Mouse (Mus musculus): ENCODE measurements around the gene Slc16a13. TPM values are rescaled to one million over a fixed set of nuclear protein-coding genes. Genes with fewer than 3 reads are reported as not detected.

The Slc16a13 gene
- polyA plus RNA-seq, 1 experiment from 2014 or later, result 4.8 TPM

DNA sequence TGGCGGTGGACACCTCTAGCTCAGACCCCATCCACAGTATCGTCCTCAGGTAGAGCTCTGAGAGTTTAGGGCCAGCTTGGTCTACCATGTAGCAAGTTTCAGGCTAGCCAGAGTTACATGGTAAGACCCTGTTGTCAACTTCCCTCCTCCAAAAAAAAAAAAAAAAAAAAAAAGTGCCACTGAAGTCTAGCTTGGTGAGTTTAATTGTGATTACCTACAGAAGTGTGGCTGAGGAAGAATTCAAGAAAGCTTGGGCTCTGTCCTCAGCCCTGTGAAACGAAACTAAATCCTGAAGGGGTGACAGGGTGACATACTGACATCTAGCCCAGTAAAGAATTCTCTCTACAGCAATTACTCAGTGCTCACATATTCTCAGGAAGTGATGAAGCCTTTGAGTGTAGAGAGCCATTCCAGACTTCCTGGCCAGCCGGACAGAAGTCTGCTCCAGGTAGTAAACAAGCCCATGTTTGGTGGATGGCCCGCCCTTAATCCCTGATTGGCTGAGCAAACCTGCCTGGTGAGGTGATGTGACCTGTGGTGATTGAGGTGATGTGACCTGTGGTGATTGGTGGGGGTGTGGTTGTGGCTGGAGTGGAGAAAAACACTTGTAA, 12.0 kb downstream of the Slc16a13 start:
- no peak overlapping the region for H3K27ac ChIP-seq
- H3K4me3 ChIP-seq (replicated peaks), result no peak overlapping the region
- H3K4me1 ChIP-seq (replicated peaks), result peaks cover 3% of the 10 kb centered on the region
- ATAC-seq (ENCODE audit: low read depth), result no peak
- peaks cover 33% of the 10 kb centered on the region for H3K27me3 ChIP-seq
- DNase-seq, result no peak
- no peaks in the 10 kb centered on the region for H3K36me3 ChIP-seq
- 56% methylated on average over 5 of the region's 5 CpGs for WGBS (ENCODE audit: insufficient replicate concordance)
- H3K4me2 ChIP-seq, result no peak overlapping the region
- no peak overlapping the region for H3K9ac ChIP-seq
- no peaks in the 10 kb centered on the region for H3K9me3 ChIP-seq (replicated peaks)

DNA sequence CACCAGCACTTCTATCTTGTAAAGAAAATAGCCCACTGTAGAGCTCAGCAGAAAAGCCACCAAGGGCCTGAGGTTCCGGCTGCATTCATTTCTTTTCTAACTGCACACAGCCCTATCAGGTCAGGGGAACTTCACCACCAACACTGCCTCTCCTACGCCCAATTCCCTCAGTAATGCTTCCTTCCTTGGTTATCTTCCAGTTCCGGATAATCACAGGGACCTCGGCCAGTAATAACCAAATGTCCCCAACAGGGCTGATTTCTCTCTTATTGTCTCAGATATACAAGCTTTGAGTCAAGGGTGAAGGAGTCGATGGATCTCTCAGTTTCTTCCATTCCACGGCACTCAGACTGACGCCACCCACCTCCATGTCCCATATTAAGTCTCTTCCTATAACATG, 13.6 kb downstream of the Slc16a13 start:
- H3K36me3 ChIP-seq, result no peaks in the 10 kb centered on the region
- ATAC-seq (ENCODE audit: low read depth) (no peak), DNase-seq (no peak)

DNA sequence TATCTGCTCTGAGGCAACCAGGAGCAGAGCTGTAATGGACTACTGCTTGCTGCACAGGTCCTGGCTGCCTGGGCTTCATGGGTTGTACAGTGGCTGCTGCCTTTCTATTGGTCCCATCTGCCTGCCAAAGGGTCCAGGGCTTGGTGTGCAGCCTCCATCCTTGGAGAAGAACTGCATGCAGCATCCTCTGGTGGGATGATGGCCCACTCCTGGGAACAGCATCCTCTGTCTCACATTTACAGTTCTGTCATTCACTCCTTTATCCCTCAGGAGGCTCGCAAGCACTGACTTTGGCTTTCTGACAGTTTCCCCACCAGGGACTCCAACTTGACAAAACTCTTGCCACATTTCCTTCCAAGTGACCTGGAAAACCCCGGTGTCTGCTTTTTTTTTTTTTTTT, 14.1 kb downstream of the Slc16a13 start:
- H3K4me2 ChIP-seq, result no peak overlapping the region
- no peak overlapping the region for H3K4me3 ChIP-seq (replicated peaks)
- ATAC-seq (ENCODE audit: low read depth) (no peak), DNase-seq (no peak)
- no peak overlapping the region for H3K27ac ChIP-seq
- peaks cover 12% of the 10 kb centered on the region; the same call in 1 of the 2 replicates for H3K27me3 ChIP-seq
- H3K4me1 ChIP-seq (replicated peaks), result no peaks in the 10 kb centered on the region
- no peaks in the 10 kb centered on the region for H3K9me3 ChIP-seq (replicated peaks)
- no peak overlapping the region for H3K9ac ChIP-seq
- WGBS (ENCODE audit: insufficient replicate concordance), result 52% methylated on average over 2 of the region's 2 CpGs
- no peaks in the 10 kb centered on the region for H3K36me3 ChIP-seq

More for the DNA sequence above, 13.6 kb downstream of the Slc16a13 start:
- H3K9ac ChIP-seq, result no peak overlapping the region
- H3K4me1 ChIP-seq (replicated peaks), result no peaks in the 10 kb centered on the region
- H3K27me3 ChIP-seq, result peaks cover 17% of the 10 kb centered on the region
- H3K4me3 ChIP-seq (replicated peaks), result no peak overlapping the region
- H3K27ac ChIP-seq, result no peak overlapping the region
- no peaks in the 10 kb centered on the region for H3K9me3 ChIP-seq (replicated peaks)
- H3K4me2 ChIP-seq, result no peak overlapping the region
- WGBS (ENCODE audit: insufficient replicate concordance), result 57% methylated on average over 7 of the region's 7 CpGs

DNA sequence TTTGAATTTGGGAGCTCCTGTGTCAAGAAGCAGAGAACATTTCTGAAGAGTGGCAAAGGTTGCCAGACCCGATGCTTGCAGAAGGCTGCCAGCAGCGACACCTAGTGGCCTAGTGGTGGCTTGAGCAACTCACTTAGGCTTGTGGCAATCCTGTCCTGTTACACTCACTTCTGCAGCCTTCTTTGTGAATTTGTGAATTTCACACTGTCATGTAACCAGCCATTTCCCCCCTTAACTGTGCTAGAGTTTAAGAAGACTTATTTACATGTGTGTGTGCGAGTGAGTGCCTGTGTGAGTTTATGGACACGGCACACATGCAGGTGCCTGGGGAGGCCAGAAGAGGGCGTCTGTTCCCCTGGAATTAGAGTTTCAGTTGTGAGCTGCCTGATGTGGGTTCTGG, 19.2 kb downstream of the Slc16a13 start:
- H3K36me3 ChIP-seq, result no peaks in the 10 kb centered on the region
- H3K4me3 ChIP-seq (replicated peaks), result no peak overlapping the region
- H3K27ac ChIP-seq, result no peak overlapping the region
- no peak overlapping the region for H3K9ac ChIP-seq
- DNase-seq, result peak; percentile 69
- 37% methylated on average over 5 of the region's 5 CpGs for WGBS (ENCODE audit: insufficient replicate concordance)
- H3K4me1 ChIP-seq (replicated peaks), result no peaks in the 10 kb centered on the region
- no peaks in the 10 kb centered on the region for H3K9me3 ChIP-seq (replicated peaks)
- no peak overlapping the region for H3K4me2 ChIP-seq
- H3K27me3 ChIP-seq, result peaks cover 8% of the 10 kb centered on the region; the same call in 1 of the 2 replicates
- no peak for ATAC-seq (ENCODE audit: low read depth)

DNA sequence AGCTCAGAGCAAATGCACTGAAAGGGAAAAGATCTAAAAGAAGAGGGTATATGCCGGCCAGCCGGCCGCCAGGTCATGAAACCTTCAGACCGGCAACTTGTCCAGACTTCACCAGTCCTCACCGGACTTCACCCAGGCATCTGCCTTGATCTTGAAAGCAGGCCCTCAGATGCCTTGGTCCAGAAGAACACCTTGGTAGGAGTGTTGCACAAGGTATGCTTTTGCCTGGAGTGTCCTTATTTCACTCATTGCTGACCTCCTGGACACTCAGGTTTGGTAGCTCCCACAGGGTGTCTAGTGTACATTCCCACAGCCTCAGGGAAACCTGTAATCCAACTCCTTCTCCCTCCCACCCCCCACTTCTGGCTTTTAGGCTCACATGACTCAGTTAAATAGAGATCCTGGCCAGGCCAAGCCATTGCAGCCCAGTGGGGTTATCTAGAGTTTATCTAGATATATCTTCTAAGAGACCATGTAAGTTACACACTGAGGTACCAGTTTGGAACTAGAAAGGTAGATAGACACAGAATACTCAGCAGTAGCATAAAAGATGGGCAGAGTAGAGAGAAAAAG, 20.7 kb downstream of the Slc16a13 start:
- ATAC-seq (ENCODE audit: low read depth) (no peak), DNase-seq (no peak)
- WGBS (ENCODE audit: insufficient replicate concordance), result 71% methylated on average over 5 of the region's 5 CpGs
- no peak overlapping the region for H3K9ac ChIP-seq
- no peaks in the 10 kb centered on the region for H3K36me3 ChIP-seq
- no peak overlapping the region for H3K27ac ChIP-seq
- no peak overlapping the region for H3K4me3 ChIP-seq (replicated peaks)
- peaks cover 8% of the 10 kb centered on the region; the same call in 1 of the 2 replicates for H3K27me3 ChIP-seq
- no peaks in the 10 kb centered on the region for H3K4me1 ChIP-seq (replicated peaks)
- no peak overlapping the region for H3K4me2 ChIP-seq
- no peaks in the 10 kb centered on the region for H3K9me3 ChIP-seq (replicated peaks)

DNA sequence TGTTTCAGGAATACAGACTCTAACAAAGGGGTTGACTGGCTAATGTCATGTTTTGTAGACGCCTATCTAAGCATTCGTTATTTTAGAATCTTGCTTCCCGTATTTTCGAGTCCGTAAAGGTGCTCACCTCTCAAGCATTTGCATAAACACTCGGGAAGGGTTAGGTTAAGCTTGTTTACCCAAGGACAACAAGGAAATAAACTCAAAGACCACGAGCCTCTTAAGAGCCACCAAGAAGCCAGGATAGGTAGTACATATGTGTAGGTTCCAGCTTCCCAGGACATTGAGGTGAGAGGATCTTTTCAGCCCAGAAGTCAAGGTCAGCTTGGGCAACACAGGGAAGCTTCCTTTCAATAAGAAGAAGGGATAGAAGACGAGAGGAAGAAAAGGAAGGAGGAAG, 21.8 kb downstream of the Slc16a13 start:
- Histone ChIP-seq H3K27me3 (peaks cover 8% of the 10 kb centered on the region; the same call in 1 of the 2 replicates), H3K9ac (no peak overlapping the region), H3K36me3 (no peaks in the 10 kb centered on the region), H3K9me3 (replicated peaks) (no peaks in the 10 kb centered on the region), H3K4me3 (replicated peaks) (no peak overlapping the region), H3K27ac (no peak overlapping the region), H3K4me2 (no peak overlapping the region), H3K4me1 (replicated peaks) (no peaks in the 10 kb centered on the region)
- ATAC-seq (ENCODE audit: low read depth) (no peak), DNase-seq (no peak)
- WGBS (ENCODE audit: insufficient replicate concordance), result 67% methylated on average over 8 of the region's 8 CpGs

DNA sequence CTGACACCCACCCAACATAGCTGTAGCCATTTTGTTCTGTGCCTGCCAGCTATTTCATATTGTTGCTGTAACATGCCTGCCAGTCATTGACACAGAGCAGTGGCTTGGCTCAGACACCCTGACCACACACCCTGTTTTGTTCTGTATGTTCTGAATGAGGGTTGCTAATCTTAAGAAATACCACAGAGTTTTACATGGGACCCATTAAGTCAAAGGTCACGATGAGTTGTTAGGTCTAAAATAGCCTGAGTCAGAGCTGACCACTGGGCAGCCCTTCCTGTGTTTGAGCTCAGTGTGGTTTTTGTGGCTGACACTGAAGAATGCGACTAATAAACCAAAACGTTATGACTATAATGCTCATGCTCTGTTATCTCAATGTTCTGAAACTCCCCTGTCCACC, 22.5 kb downstream of the Slc16a13 start:
- Histone ChIP-seq H3K36me3 (no peaks in the 10 kb centered on the region), H3K4me1 (replicated peaks) (no peaks in the 10 kb centered on the region), H3K27ac (no peak overlapping the region), H3K27me3 (peaks cover 8% of the 10 kb centered on the region; the same call in 1 of the 2 replicates), H3K4me3 (replicated peaks) (no peak overlapping the region), H3K9ac (no peak overlapping the region), H3K9me3 (replicated peaks) (no peaks in the 10 kb centered on the region), H3K4me2 (no peak overlapping the region)
- 32% methylated on average over 3 of the region's 3 CpGs for WGBS (ENCODE audit: insufficient replicate concordance)
- ATAC-seq (ENCODE audit: low read depth) (no peak), DNase-seq (no peak)

DNA sequence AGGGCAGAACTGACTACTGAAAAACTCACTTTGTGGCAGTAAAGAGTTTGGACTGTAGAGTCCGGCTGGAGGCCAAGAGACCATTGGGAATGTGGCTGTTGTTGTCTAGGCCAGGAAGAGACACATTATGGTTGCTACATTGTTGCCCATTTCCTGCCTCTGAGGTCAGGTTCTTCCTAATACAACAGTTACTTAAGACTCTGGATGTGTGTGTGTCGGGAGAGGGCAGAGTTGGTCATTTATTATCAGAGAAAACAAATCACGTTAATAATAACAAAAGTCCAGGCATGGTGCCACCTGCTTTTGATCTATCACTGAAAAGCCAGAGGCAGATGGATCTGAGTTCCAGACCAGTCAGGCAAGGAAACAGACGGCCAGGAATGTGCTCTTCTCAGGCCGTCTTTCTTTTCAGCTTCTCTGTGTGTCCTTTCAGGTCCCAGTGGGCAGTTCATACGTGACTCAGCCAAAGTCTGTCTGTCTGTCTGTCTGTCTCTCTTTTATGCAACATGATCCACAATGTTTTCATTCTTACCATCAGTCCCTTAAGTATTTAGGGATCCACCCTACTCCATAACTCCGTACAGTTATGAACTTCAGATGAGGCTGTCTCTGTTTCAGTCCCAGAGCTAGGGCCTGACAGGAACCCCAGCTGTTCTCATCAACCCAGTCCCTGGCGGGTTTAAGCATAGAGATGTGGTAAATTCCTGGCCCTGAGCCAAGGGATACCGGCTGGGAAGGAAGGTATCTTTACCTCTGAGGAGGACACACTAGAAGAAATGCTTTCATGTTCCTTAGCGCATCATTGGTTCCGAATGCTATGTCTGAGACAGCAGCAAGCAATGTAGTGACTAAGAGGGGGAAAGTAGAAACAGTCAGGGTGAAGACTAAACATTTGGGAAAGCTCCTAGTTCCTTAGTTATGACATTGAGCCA, 27.2 kb downstream of the Slc16a13 start:
- 57% methylated on average over 11 of the region's 11 CpGs for WGBS (ENCODE audit: insufficient replicate concordance)
- ATAC-seq (ENCODE audit: low read depth) (no peak), DNase-seq (no peak)
- Histone ChIP-seq H3K27me3 (no peaks in the 10 kb centered on the region), H3K9me3 (replicated peaks) (no peaks in the 10 kb centered on the region), H3K36me3 (no peaks in the 10 kb centered on the region), H3K27ac (no peak overlapping the region), H3K9ac (no peak overlapping the region), H3K4me1 (replicated peaks) (no peaks in the 10 kb centered on the region), H3K4me2 (no peak overlapping the region), H3K4me3 (replicated peaks) (no peak overlapping the region)

DNA sequence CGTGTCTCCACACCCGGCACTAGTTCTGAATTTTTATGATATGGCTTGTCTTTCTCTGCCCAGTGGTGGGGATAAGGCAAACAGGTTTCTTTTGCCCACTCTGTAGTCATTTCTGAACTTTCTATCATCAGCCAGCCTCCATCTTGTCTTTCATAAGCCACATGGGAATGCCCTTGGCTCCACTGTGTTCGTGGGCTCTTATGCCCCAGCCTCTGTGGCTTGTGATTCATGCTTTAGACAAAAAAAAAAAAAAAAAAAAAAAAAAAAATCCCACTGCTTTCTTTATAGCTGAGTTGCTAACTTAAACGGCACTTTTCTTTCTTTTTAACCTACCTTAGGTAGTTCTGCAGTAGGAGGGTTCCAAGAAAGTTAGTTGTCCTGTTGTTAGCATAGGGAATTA, 28.7 kb downstream of the Slc16a13 start:
- H3K4me3 ChIP-seq (replicated peaks), result no peak overlapping the region
- no peaks in the 10 kb centered on the region for H3K9me3 ChIP-seq (replicated peaks)
- H3K4me1 ChIP-seq (replicated peaks), result no peaks in the 10 kb centered on the region
- DNase-seq, result no peak
- 61% methylated on average over 4 of the region's 4 CpGs for WGBS (ENCODE audit: insufficient replicate concordance)
- no peak overlapping the region for H3K4me2 ChIP-seq
- H3K27me3 ChIP-seq, result no peaks in the 10 kb centered on the region
- H3K9ac ChIP-seq, result no peak overlapping the region
- H3K36me3 ChIP-seq, result no peaks in the 10 kb centered on the region
- no peak for ATAC-seq (ENCODE audit: low read depth)
- no peak overlapping the region for H3K27ac ChIP-seq

DNA sequence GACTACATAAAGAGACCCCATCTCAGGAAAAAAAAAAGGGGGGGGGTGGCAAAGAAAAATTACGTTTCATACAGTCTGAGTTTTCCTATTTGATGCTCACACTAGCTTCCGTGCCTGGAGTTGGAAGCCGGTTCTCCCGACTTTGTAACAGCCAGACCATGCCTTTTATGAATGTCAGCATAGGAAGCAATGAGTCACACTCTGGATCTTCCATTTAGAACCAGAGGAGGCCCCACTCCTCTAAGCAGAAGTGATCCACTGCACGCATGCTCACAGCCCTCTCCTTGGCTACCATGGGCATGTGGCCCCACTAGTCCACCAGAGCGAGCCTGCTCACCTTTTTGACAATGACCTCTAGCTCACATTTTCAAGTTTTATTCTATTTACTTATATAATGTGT, 29.7 kb downstream of the Slc16a13 start:
- no peak overlapping the region for H3K4me3 ChIP-seq (replicated peaks)
- H3K4me2 ChIP-seq, result no peak overlapping the region
- H3K27me3 ChIP-seq, result no peaks in the 10 kb centered on the region
- DNase-seq (no peak), ATAC-seq (ENCODE audit: low read depth) (no peak)
- 65% methylated on average over 6 of the region's 6 CpGs for WGBS (ENCODE audit: insufficient replicate concordance)
- H3K4me1 ChIP-seq (replicated peaks), result no peaks in the 10 kb centered on the region
- no peaks in the 10 kb centered on the region for H3K36me3 ChIP-seq
- no peaks in the 10 kb centered on the region for H3K9me3 ChIP-seq (replicated peaks)
- H3K9ac ChIP-seq, result no peak overlapping the region
- H3K27ac ChIP-seq, result no peak overlapping the region

DNA sequence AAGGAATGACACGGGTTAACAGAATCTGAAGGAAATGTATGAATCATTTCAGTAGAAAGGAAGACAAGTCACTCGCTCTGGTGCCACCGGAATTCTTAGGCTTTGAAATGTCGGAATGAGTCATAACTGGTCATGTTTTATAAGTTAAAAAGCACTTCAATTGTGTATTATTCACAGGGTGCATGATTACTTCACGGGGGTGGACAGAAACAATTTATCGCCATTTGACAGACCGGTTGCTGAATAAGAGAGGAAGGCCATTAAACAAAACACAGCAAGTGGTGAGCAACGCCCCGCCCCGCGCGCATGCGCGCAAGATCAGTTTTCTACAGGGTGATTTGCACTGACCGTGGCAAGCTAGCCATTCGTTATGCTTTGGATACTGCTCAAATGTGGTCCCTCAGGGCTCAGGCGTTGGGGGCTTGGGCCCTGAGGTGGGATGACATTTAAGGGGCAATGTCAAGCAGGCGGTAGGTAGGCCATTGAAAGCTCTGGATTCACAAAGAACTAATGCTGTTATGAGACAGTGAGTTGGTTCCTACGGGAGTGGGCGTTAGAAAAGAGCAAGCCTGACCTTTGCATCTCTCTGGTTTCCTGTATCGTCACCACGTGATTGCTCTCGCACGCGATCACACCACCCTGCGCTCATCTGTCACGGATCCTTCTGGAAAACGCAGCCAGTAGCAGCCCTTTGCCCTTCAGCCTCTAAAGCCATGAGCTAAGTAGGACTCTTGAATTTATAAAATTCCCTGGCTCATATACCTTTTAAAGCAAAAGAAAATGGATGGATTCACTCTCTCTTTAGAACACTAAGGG, 31.3 kb downstream of the Slc16a13 start:
- Histone ChIP-seq H3K4me2 (no peak overlapping the region), H3K4me1 (replicated peaks) (no peaks in the 10 kb centered on the region), H3K4me3 (replicated peaks) (no peak overlapping the region), H3K27ac (no peak overlapping the region), H3K9me3 (replicated peaks) (no peaks in the 10 kb centered on the region), H3K36me3 (no peaks in the 10 kb centered on the region), H3K9ac (no peak overlapping the region), H3K27me3 (no peaks in the 10 kb centered on the region)
- ATAC-seq (ENCODE audit: low read depth) (no peak), DNase-seq (no peak)
- 78% methylated on average over 28 of the region's 28 CpGs for WGBS (ENCODE audit: insufficient replicate concordance)
